Mouse (Mus musculus): Measurements from ENCODE around the gene Rassf3.

DNA sequence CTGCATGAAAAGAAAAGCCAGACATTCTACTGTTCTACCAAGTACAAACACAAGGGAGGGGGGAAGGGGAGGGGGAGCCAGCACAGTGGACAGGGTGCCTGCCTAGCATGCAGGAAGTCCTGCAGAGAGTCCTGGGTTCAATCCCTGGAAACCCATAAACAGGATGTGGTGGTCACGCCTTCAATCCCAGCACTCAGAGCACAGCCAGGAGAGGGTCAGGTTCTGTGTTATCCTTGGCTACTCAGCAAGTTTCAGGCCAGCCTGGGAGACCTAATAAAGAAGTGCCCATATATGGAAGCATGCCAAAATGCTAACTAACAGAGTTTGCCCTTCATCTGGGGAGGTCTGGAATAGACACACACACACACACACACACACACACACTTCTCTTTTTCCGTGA, 47.1 kb downstream of the Rassf3 start:
- TF ChIP-seq POLR2A (IDR thresholded peaks at IDR 0.05; ENCODE audit: extremely low read depth, insufficient read depth, low read length) = no peak
- TF ChIP-seq CTCF (IDR thresholded peaks at IDR 0.05; ENCODE audit: low read depth, low read length) = no peak
